Mouse (Mus musculus) embryonic facial prominence, embryonic 13.5 days (tissue): ENCODE results near the gene 1500009C09Rik. TPM values are rescaled to one million over a fixed set of nuclear protein-coding genes. Genes with fewer than 3 reads are reported as not detected.

Experiments used
- ATAC-seq: fragments of 200-750 bp; cut with Nextera tagmentation; 2 replicates; pipeline ENCODE4 v1.8.0; 2017; ENCODE audit warnings: low read depth; ENCODE audit not compliant: insufficient number of reproducible peaks, insufficient read depth, low FRiP score, low TSS enrichment
- H3K27ac ChIP-seq: fragments of 300-500 bp; sonication (generic); 2 replicates; pipeline ENCODE4 v1.5.1; 2015; ENCODE audit warnings: moderate library complexity, mild to moderate bottlenecking, inconsistent platforms
- H3K27me3 ChIP-seq: fragments of 300-500 bp; sonication (generic); 2 replicates; pipeline ENCODE4 v1.6.1; 2015; ENCODE audit warnings: mild to moderate bottlenecking, inconsistent platforms
- H3K36me3 ChIP-seq: fragments of 300-500 bp; sonication (generic); 2 replicates; pipeline ENCODE4 v1.6.1; 2015; ENCODE audit warnings: mild to moderate bottlenecking, inconsistent platforms
- H3K4me1 ChIP-seq: fragments of 300-500 bp; sonication (generic); 2 replicates; pipeline ENCODE4 v1.6.1; 2015; ENCODE audit warnings: inconsistent platforms
- H3K4me2 ChIP-seq: fragments of 300-500 bp; sonication (generic); 2 replicates; pipeline ENCODE4 v1.6.1; 2015; ENCODE audit warnings: moderate library complexity, mild to moderate bottlenecking, inconsistent platforms
- H3K4me3 ChIP-seq: fragments of 300-500 bp; sonication (generic); 2 replicates; pipeline ENCODE4 v1.5.1; 2015; ENCODE audit warnings: mild to moderate bottlenecking, inconsistent platforms
- H3K9ac ChIP-seq: fragments of 300-500 bp; sonication (generic); 2 replicates; pipeline ENCODE4 v1.6.1; 2015; ENCODE audit warnings: mild to moderate bottlenecking, inconsistent platforms
- H3K9me3 ChIP-seq: fragments of 300-500 bp; sonication (generic); 2 replicates; pipeline ENCODE4 v1.6.1; 2016; ENCODE audit warnings: inconsistent platforms
- WGBS: fragments of 180-500 bp; shearing (Covaris S2); methylation state at CpG from one replicate; pipeline ENCODE4 v1.1.7; 2015; ENCODE audit warnings: mixed read lengths; 5-methylcytosine and 5-hydroxymethylcytosine counted together
- polyA plus RNA-seq: library from polyadenylated mRNA; unstranded; fragments of >200 nt; fragmentation: Nextera tagmentation; extraction: Ambion mirVana; gene quantifications from 2 replicates; pipeline ENCODE4 v1.2.1, GENCODE M21; 2015

Gene 1500009C09Rik
- polyA plus RNA-seq, 1 experiment from 2014 or later: 0.17 TPM

DNA sequence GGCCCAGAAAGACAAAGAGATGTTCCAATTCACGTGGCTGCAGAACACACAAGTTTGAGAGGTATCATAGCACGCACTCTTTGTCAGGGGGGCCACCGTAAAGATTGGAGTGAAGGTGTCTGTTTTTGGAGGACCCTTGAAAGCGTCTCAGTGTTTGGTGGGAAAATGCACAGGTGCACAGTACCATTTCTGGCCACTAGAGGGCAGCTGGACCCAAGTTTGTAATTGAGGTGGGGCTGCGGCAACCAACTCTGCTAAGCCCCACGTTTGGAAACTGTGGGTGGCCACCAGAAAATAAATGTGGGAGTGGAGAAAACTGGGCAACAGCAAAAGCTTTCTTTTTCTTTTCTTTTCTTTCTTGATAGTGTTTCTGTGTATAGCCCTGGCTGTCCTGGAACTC lies 14.2 kb downstream of the 1500009C09Rik start:
- Histone ChIP-seq H3K9me3 (no peaks in the 10 kb centered on the region), H3K27ac (no peak overlapping the region), H3K9ac (no peak overlapping the region), H3K4me2 (no peak overlapping the region), H3K4me3 (no peak overlapping the region), H3K4me1 (0 out of 2 replicates have a peak, but pooled peaks cover 4% of the 10 kb centered on the region), H3K36me3 (no peaks in the 10 kb centered on the region), H3K27me3 (peaks cover 4% of the 10 kb centered on the region; the same call in 1 of the 2 replicates)
- 13% methylated on average over 6 of the region's 6 CpGs for WGBS
- ATAC-seq: no peak

- 30% methylated on average over 3 of the region's 3 CpGs for WGBS
Observed at GRCm38 (mm10) chr15:82268185-82268584, 16.0 kb downstream of the 1500009C09Rik start.

GRCm38 (mm10) chr15:82268783-82269182 lies 16.6 kb downstream of the 1500009C09Rik start:
- H3K27ac ChIP-seq: no peak overlapping the region
- H3K27me3 ChIP-seq: peaks cover 26% of the 10 kb centered on the region
- H3K36me3 ChIP-seq: no peaks in the 10 kb centered on the region
- no peak for ATAC-seq
- no peak overlapping the region for H3K9ac ChIP-seq
- H3K4me1 ChIP-seq: 0 out of 2 replicates have a peak, but pooled peaks cover 4% of the 10 kb centered on the region
- WGBS: 85% methylated on average over 9 of the region's 9 CpGs
- H3K4me3 ChIP-seq: no peak overlapping the region
- no peaks in the 10 kb centered on the region for H3K9me3 ChIP-seq
- no peak overlapping the region for H3K4me2 ChIP-seq

More at GRCm38 (mm10) chr15:82268185-82268584, 16.0 kb downstream of the 1500009C09Rik start:
- no peak overlapping the region for H3K27ac ChIP-seq
- ATAC-seq: no peak
- H3K4me1 ChIP-seq: 0 out of 2 replicates have a peak, but pooled peaks cover 4% of the 10 kb centered on the region
- H3K4me3 ChIP-seq: no peak overlapping the region
- peaks cover 20% of the 10 kb centered on the region for H3K27me3 ChIP-seq
- no peak overlapping the region for H3K9ac ChIP-seq
- H3K9me3 ChIP-seq: no peaks in the 10 kb centered on the region
- no peak overlapping the region for H3K4me2 ChIP-seq
- no peaks in the 10 kb centered on the region for H3K36me3 ChIP-seq

GRCm38 (mm10) chr15:82271201-82271600 lies 19.0 kb downstream of the 1500009C09Rik start:
- peaks cover 44% of the 10 kb centered on the region for H3K27me3 ChIP-seq
- 4% methylated on average over 5 of the region's 5 CpGs for WGBS
- ATAC-seq: no peak

DNA sequence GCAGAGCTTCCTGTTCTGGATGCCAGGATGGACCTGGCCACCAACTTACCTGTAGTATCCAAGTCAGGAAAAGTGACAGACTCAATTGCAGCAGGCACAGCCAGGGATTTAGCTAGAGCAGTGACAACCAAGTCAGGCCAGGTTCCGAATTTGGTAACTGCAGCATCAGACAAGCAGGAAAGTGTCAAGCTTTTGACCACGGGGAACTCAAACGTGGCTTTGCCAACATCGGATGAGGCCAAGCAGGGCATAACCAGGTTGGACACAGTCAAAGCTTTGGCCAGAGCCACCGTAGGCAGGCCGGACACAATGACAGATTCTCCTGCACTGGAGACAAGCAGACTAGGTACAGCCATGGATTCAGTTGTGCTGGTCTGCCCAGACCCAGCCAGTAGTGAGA lies 20.1 kb downstream of the 1500009C09Rik start:
- no peak overlapping the region for H3K4me2 ChIP-seq
- peaks cover 47% of the 10 kb centered on the region for H3K27me3 ChIP-seq
- 81% methylated on average over 6 of the region's 6 CpGs for WGBS
- ATAC-seq: no peak
- peaks cover 12% of the 10 kb centered on the region for H3K4me1 ChIP-seq
- no peaks in the 10 kb centered on the region for H3K9me3 ChIP-seq
- no peaks in the 10 kb centered on the region for H3K36me3 ChIP-seq
- no peak overlapping the region for H3K27ac ChIP-seq
- no peak overlapping the region for H3K4me3 ChIP-seq
- no peak overlapping the region for H3K9ac ChIP-seq

More at GRCm38 (mm10) chr15:82271201-82271600, 19.0 kb downstream of the 1500009C09Rik start:
- Histone ChIP-seq H3K36me3 (no peaks in the 10 kb centered on the region), H3K27ac (no peak overlapping the region), H3K9me3 (no peaks in the 10 kb centered on the region), H3K9ac (no peak overlapping the region), H3K4me1 (peaks cover 8% of the 10 kb centered on the region), H3K4me3 (no peak overlapping the region), H3K4me2 (no peak overlapping the region)

DNA sequence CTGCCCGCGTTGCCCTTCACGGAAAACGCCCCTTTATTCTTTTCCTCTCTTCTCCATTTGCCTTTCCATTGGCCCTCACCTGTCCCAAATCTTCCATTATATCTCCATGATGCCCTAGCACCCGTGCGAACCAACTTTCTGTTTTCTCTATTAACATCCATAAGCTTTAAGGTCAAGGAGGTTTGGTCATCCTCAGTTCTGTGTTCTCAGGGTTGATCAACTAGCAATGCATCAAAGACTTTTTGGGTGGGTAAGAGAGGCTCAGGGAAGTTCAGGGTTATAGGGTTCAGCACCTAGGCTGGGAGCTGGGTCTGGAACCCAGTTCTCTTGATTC lies 22.4 kb downstream of the 1500009C09Rik start, which contains the start of gene Sept3:
Gene Sept3, plus strand, starts transcription at position 301 of the 334 bp plus-strand sequence.
- Histone ChIP-seq H3K27me3 (peaks cover 47% of the 10 kb centered on the region), H3K4me1 (peaks cover 12% of the 10 kb centered on the region), H3K36me3 (peaks cover 12% of the 10 kb centered on the region), H3K9me3 (no peaks in the 10 kb centered on the region), H3K27ac (0 out of 2 replicates have a peak within 1 kb of the TSS, but pooled peaks have one; percentile 22), H3K4me2 (peak within 1 kb of the TSS; percentile 95), H3K9ac (peak within 1 kb of the TSS; percentile 82), H3K4me3 (peak within 1 kb of the TSS; percentile 66)
- ATAC-seq: no peak
- 29% methylated on average over 6 of the region's 6 CpGs for WGBS

- Histone ChIP-seq H3K9ac (peak overlapping the region; percentile 82), H3K9me3 (no peaks in the 10 kb centered on the region), H3K4me1 (peaks cover 12% of the 10 kb centered on the region), H3K27me3 (peaks cover 47% of the 10 kb centered on the region), H3K4me2 (peak overlapping the region; percentile 95), H3K27ac (0 out of 2 replicates have a peak overlapping the region, but pooled peaks have one; percentile 22), H3K4me3 (peak overlapping the region; percentile 66), H3K36me3 (peaks cover 18% of the 10 kb centered on the region)
- peak; percentile 49 for ATAC-seq
- under 1% methylated on average over 82 of the region's 86 CpGs for WGBS
Observed at GRCm38 (mm10) chr15:82274927-82275901, 23.0 kb downstream of the 1500009C09Rik start.

DNA sequence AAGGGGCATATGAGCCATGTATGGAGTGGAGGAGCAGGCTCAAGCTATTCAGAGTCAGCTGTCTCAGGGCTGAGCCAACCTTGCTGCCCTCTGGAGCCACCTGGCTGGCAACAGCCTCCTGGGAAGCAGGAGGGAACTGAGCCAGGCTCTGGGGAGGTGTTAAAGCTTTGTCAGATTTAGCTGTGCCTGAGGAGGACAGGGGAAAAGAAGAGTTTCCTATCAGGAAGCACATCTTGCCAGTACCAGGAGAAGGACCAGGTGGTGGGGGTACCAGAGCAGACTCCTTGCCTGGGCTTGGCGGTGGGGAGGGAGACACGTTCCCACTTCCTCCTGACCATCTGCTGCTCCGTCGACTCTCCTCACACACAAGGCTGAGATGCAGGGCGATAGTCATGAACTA lies 25.4 kb downstream of the 1500009C09Rik start:
- H3K9me3 ChIP-seq: no peaks in the 10 kb centered on the region
- H3K9ac ChIP-seq: no peak overlapping the region
- H3K27ac ChIP-seq: no peak overlapping the region
- H3K27me3 ChIP-seq: peaks cover 35% of the 10 kb centered on the region
- H3K4me2 ChIP-seq: no peak overlapping the region
- no peak for ATAC-seq
- H3K4me3 ChIP-seq: no peak overlapping the region
- WGBS: 88% methylated on average over 5 of the region's 5 CpGs
- peaks cover 12% of the 10 kb centered on the region for H3K4me1 ChIP-seq
- H3K36me3 ChIP-seq: peaks cover 37% of the 10 kb centered on the region

DNA sequence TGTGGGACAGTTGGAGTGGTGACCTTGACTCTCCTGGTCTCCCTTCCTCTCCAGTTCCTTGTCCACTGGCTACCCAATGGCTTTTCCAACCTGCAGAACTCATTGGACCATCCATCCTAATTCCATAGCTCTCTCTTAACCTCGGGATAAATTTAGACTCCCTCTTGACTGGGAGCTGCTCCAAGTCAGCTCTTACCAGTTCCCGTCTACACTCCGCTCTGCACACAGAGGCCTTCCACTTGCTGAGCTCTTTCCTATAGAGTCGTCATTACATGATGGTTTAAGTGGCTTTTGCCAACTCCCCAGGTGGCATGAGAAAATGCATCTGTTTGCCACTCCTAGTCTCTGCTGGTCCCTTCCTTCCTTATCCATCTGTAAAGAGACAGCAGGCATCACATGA lies 28.4 kb downstream of the 1500009C09Rik start:
- Histone ChIP-seq H3K4me1 (peaks cover 9% of the 10 kb centered on the region), H3K9me3 (no peaks in the 10 kb centered on the region), H3K36me3 (peaks cover 67% of the 10 kb centered on the region), H3K27ac (no peak overlapping the region), H3K4me3 (no peak overlapping the region), H3K4me2 (no peak overlapping the region), H3K27me3 (peaks cover 7% of the 10 kb centered on the region; the same call in 1 of the 2 replicates), H3K9ac (no peak overlapping the region)
- 82% methylated on average over 4 of the region's 4 CpGs for WGBS
- no peak for ATAC-seq

DNA sequence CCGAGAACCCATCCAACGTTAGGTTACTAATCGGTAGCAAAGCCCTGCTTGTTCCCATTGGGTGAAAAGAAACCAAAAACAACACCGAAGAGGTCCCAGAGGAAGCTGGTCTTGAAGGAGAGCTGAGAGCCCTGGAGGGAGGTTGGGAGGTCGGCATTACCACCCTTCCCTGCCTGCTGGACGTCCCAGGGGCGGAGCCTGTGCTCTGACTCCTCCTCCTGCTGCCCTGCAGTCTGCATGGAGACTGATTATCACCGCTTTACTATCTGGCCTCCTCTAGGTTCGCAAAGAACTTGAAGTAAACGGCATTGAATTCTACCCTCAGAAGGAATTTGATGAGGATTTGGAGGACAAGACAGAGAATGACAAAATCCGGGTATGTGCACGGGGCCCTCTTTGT lies 34.0 kb downstream of the 1500009C09Rik start:
- Histone ChIP-seq H3K4me1 (no peaks in the 10 kb centered on the region), H3K4me2 (no peak overlapping the region), H3K9me3 (no peaks in the 10 kb centered on the region), H3K27me3 (no peaks in the 10 kb centered on the region), H3K27ac (no peak overlapping the region), H3K4me3 (no peak overlapping the region), H3K9ac (no peak overlapping the region), H3K36me3 (peaks cover 79% of the 10 kb centered on the region)
- ATAC-seq: no peak
- 66% methylated on average over 12 of the region's 12 CpGs for WGBS

- H3K27ac ChIP-seq: no peak overlapping the region
- no peak overlapping the region for H3K4me2 ChIP-seq
- no peak overlapping the region for H3K4me3 ChIP-seq
- no peak overlapping the region for H3K9ac ChIP-seq
- no peak for ATAC-seq
- peaks cover 14% of the 10 kb centered on the region for H3K4me1 ChIP-seq
- H3K36me3 ChIP-seq: peaks cover 54% of the 10 kb centered on the region
- no peaks in the 10 kb centered on the region for H3K27me3 ChIP-seq
- H3K9me3 ChIP-seq: no peaks in the 10 kb centered on the region
- WGBS: 86% methylated on average over 7 of the region's 7 CpGs
Observed at GRCm38 (mm10) chr15:82290252-82290651, 38.1 kb downstream of the 1500009C09Rik start.

- Histone ChIP-seq H3K27ac (no peak overlapping the region), H3K4me3 (no peak overlapping the region), H3K9me3 (no peaks in the 10 kb centered on the region), H3K27me3 (no peaks in the 10 kb centered on the region), H3K36me3 (peaks cover 38% of the 10 kb centered on the region), H3K4me2 (peak overlapping the region; percentile 40), H3K9ac (no peak overlapping the region), H3K4me1 (peaks cover 14% of the 10 kb centered on the region)
- no peak for ATAC-seq
- WGBS: 41% methylated on average over 5 of the region's 5 CpGs
Observed at GRCm38 (mm10) chr15:82292851-82293250, 40.7 kb downstream of the 1500009C09Rik start.
